Mouse (Mus musculus) forebrain, embryonic 13.5 days (tissue): ENCODE results near the gene Phldb1. TPM values are rescaled to one million over a fixed set of nuclear protein-coding genes. Genes with fewer than 3 reads are reported as not detected.

Source experiments
- ATAC-seq: fragments of 200-750 bp; cut with Nextera tagmentation; 2 replicates; pipeline ENCODE4 v1.8.0; 2017
- H3K27ac ChIP-seq: fragments of 300-500 bp; sonication (generic); 2 replicates; pipeline ENCODE4 v1.5.1; 2015; ENCODE audit warnings: inconsistent platforms, mild to moderate bottlenecking, moderate library complexity
- H3K27me3 ChIP-seq: fragments of 300-500 bp; sonication (generic); 2 replicates; pipeline ENCODE4 v1.6.1; 2015; ENCODE audit warnings: mild to moderate bottlenecking, inconsistent platforms
- H3K36me3 ChIP-seq: fragments of 300-500 bp; sonication (generic); 2 replicates; pipeline ENCODE4 v1.6.1; 2015; ENCODE audit warnings: mild to moderate bottlenecking, inconsistent platforms; ENCODE audit not compliant: poor library complexity, severe bottlenecking
- H3K4me1 ChIP-seq: fragments of 300-500 bp; sonication (generic); 2 replicates; pipeline ENCODE4 v1.6.1; 2015; ENCODE audit warnings: inconsistent platforms
- H3K4me2 ChIP-seq: fragments of 300-500 bp; sonication (generic); 2 replicates; pipeline ENCODE4 v1.6.1; 2015; ENCODE audit warnings: inconsistent platforms, mild to moderate bottlenecking, moderate library complexity
- H3K4me3 ChIP-seq: fragments of 300-500 bp; sonication (generic); 2 replicates; pipeline ENCODE4 v1.5.1; 2015; ENCODE audit warnings: mild to moderate bottlenecking, inconsistent platforms
- H3K9ac ChIP-seq: fragments of 300-500 bp; sonication (generic); 2 replicates; pipeline ENCODE4 v1.6.1; 2015; ENCODE audit warnings: mild to moderate bottlenecking, inconsistent platforms
- H3K9me3 ChIP-seq: fragments of 300-500 bp; sonication (generic); replicated peaks from 2 replicates; pipeline ENCODE4 v1.6.1; 2016; ENCODE audit warnings: inconsistent platforms
- WGBS: fragments of 180-500 bp; shearing (Covaris S2); methylation state at CpG from one replicate; pipeline ENCODE4 v1.1.7; 2015; 5-methylcytosine and 5-hydroxymethylcytosine counted together
- polyA plus RNA-seq: library from polyadenylated mRNA; unstranded; fragments of >200 nt; fragmentation: Nextera tagmentation; extraction: Ambion mirVana; gene quantifications from 2 replicates; pipeline ENCODE4 v1.2.1, GENCODE M21; 2015

Phldb1 gene
- polyA plus RNA-seq, 1 experiment from 2014 or later = 36.4 TPM

DNA sequence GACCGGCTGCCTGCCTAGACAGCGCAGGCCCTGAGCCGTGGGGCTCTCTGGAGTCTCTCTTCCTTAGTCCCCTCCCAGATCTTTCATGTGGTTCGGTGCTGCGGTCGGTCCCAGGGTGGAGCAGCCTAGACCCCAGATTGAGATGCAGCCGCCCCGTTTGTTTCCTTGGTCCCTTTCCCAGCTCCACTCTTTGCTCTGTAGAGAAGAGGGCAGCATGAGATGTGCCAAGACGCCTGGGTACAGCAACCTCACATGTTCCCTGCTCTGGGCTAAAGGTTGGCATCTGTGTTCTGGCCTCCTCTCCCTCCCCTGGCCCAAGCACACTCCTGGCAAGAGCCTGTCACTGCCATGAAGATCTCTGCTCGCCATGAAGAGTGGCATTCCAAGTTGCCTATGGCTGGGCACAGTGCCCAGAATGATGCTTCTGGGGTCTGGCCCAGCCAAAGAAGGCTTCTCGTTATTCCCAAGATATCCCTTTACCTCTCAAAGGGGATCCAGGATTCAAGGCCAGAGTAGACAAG, 11.4 kb downstream of the Phldb1 start:
- no peaks in the 10 kb centered on the region for H3K9me3 ChIP-seq
- no peak for ATAC-seq
- WGBS = 63% methylated on average over 11 of the region's 11 CpGs
- H3K4me1 ChIP-seq = peaks cover 74% of the 10 kb centered on the region
- no peak overlapping the region for H3K4me3 ChIP-seq
- H3K27me3 ChIP-seq = no peaks in the 10 kb centered on the region
- H3K4me2 ChIP-seq = no peak overlapping the region
- peak overlapping the region; percentile 68 for H3K27ac ChIP-seq
- H3K36me3 ChIP-seq = no peaks in the 10 kb centered on the region
- no peak overlapping the region for H3K9ac ChIP-seq

DNA sequence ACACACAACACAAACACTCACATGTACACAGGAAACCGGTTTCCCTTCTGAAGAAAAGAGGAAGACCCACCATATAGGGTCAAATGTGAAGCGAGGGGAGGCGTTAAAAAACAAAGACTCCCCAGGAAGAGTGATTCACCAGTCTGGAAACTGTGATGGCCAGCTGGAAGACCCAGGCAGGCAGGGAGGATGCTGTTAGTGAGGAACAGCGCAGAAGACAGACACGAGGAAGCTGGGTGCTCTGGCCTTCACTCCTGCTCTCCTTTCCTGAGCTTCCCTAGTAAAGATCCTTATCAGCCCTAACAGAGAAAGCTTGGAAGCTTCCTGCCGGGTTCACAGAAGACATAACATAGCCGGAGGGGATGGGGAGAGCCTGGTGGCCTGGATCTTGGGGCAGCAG, 12.0 kb downstream of the Phldb1 start:
- peak overlapping the region; percentile 68 for H3K27ac ChIP-seq
- no peak for ATAC-seq
- no peaks in the 10 kb centered on the region for H3K27me3 ChIP-seq
- H3K4me1 ChIP-seq = peaks cover 78% of the 10 kb centered on the region
- 0 out of 2 replicates have a peak, but pooled peaks cover under 1% of the 10 kb centered on the region for H3K36me3 ChIP-seq
- 54% methylated on average over 7 of the region's 7 CpGs for WGBS
- H3K9me3 ChIP-seq = no peaks in the 10 kb centered on the region
- H3K4me2 ChIP-seq = no peak overlapping the region
- no peak overlapping the region for H3K9ac ChIP-seq
- no peak overlapping the region for H3K4me3 ChIP-seq

DNA sequence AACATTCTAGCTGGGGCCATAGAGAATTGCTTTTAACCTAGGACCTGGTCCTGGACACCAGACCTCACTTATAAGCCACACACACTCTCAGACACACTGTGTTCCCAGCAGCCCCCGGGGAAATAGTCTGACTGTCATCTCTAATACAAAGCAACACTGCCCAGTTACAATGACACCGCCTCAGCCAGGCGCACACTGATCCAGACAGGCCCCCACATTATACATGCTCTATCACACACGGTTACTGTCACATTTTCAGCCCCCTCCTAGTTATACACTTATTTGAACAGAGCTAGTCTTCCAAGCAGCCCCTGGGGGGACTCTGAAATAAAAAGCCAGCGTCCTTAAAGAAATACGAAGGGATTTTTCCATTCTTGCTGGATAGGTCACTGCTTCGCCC, 12.4 kb downstream of the Phldb1 start:
- H3K4me2 ChIP-seq = no peak overlapping the region
- WGBS = 74% methylated on average over 7 of the region's 7 CpGs
- H3K9ac ChIP-seq = no peak overlapping the region
- H3K4me1 ChIP-seq = peaks cover 83% of the 10 kb centered on the region
- H3K27ac ChIP-seq = peak overlapping the region; percentile 68; the same call in 1 of the 2 replicates
- H3K9me3 ChIP-seq = no peaks in the 10 kb centered on the region
- H3K36me3 ChIP-seq = 0 out of 2 replicates have a peak, but pooled peaks cover 4% of the 10 kb centered on the region
- H3K4me3 ChIP-seq = no peak overlapping the region
- no peak for ATAC-seq
- H3K27me3 ChIP-seq = no peaks in the 10 kb centered on the region

DNA sequence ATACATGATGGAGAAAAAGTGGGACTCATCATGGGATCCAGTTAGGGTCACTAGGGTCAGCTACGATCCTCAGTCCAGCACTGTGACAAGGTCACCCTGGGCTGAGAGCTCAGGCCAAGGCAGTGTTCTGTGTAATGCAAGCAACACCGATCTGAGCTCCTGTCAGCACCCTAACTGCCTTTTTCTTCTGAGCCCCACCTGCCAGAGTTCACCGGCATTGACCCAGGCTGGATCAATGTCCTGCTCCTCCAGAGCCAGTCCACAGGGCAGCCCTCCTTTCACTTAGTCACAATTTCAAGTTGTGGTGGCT, 13.2 kb downstream of the Phldb1 start:
- ATAC-seq = no peak
- 88% methylated on average over 3 of the region's 3 CpGs for WGBS
- H3K4me3 ChIP-seq = peak overlapping the region; percentile 82; the same call in 1 of the 2 replicates

DNA sequence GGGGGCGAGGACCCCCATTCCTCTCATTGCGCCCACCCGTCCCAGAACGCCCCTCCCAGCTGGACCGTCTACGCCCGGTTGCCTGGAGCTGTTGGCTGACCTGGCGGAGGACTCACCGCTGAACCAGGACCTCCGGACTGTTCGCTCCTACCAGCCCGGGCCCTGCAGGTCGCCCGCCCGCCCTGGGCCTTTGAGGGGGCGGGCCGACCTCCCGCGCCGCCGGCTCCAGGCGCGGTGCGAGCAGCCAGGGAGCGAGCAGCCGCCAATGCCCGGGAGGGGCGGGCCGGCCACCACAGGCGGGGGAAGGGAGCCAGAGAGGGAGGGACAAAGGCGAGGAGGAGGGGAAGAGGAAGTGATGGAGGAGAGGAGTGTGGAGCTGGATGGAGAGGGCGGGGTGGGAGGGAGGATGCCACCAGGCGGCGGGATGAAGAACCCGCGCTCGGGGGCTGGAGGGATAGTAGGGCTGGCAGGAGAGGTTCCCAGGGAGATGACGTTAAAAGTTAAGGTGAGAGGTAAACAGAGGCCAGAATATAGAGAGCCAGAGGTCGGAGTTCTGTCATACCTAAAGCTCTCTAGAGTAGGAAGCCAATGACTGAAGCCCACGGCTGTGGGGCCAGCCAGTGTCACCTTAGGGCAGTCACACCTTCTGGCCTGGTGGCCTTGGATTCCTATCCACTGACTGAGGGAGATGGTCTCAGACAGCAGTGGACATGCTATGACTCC, 13.7 kb downstream of the Phldb1 start:
- Histone ChIP-seq H3K36me3 (peaks cover 16% of the 10 kb centered on the region), H3K4me3 (peak overlapping the region; percentile 82), H3K27me3 (no peaks in the 10 kb centered on the region), H3K9me3 (no peaks in the 10 kb centered on the region), H3K9ac (peak overlapping the region; percentile 89), H3K4me2 (peak overlapping the region; percentile 90), H3K4me1 (peaks cover 73% of the 10 kb centered on the region), H3K27ac (peak overlapping the region; percentile 79)
- ATAC-seq = peak; percentile 86
- WGBS = 1% methylated on average over 40 of the region's 40 CpGs

More for the DNA sequence above, 13.2 kb downstream of the Phldb1 start:
- Histone ChIP-seq H3K9me3 (no peaks in the 10 kb centered on the region), H3K9ac (peak overlapping the region; percentile 89; the same call in 1 of the 2 replicates), H3K4me1 (peaks cover 78% of the 10 kb centered on the region), H3K36me3 (peaks cover 11% of the 10 kb centered on the region), H3K27ac (peak overlapping the region; percentile 40; the same call in 1 of the 2 replicates), H3K4me2 (peak overlapping the region; percentile 90), H3K27me3 (no peaks in the 10 kb centered on the region)

DNA sequence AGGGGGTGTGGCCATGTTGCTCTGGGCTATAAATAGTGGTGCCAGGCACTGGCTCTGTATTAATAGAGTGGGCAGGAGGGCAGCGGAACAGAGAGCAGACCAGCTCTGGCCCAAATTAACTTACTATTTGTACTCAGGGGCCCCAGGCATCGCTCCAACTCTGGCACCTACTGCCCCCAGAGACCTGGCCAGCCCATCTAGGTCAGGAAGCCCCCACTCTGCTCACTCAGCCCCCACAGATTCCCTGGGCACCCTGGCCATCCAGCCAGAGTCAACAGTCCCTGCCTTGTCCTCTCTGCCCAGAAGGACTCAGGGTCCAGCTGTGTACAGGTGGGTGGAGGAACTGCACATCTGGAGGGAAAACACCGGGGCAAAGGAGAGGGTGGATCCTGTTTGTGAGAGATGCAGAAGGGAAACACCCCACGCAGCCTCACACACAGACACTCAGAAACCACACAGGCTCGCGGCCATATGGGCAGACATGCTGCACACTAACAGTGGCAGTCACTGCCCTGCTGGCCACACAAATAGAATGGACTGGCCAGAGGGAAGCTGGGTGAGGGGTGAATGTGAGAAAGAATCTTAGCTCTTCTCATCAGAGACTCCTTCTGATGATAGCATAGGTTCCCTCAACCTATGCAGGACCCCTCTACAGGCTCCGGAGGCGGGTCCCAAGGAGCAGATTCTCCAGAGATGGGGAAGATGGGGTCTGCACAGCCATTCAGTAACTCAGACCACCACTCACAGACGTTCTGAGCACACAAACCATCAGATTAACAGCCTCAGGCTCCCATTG, 14.4 kb downstream of the Phldb1 start:
- Histone ChIP-seq H3K36me3 (peaks cover 24% of the 10 kb centered on the region), H3K9ac (peak overlapping the region; percentile 89), H3K4me2 (peak overlapping the region; percentile 90), H3K27me3 (no peaks in the 10 kb centered on the region), H3K4me1 (peaks cover 65% of the 10 kb centered on the region), H3K4me3 (peak overlapping the region; percentile 82), H3K27ac (peak overlapping the region; percentile 79), H3K9me3 (no peaks in the 10 kb centered on the region)
- 11% methylated on average over 9 of the region's 9 CpGs for WGBS
- peak; percentile 52 for ATAC-seq

DNA sequence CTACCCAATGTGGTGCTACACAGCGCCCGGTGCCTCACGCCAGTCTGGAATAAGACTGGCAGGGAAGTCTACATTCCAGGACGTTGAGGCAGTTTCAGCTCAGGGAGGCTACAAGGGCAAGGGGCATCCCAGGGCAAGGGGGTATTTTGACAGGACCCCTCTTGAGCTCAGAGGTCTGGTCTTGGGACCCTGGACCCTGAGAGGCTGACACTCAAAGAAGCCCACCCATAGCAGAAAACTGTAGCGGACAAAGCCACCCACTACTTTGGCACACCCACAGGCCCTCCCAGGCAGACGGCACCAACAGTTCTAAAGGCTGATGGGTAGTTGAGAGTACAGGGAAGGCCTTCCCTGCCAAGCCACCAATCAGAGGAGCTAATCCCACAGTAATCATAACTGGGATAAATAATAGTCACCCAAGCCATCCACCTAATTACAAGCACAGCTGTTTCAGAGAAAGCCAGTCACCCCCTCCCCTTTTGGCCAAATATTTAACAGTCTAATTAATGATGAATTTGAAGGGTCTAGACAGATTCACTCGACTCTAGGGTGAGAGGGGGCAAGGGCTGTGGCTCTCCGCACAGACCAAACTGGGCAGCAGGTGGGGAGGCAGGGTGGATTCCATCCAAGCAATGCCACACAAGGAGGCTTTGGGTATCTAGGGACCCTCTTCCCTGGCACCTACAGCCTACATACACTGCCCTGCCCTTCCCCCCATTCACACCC, 15.2 kb downstream of the Phldb1 start:
- peaks cover 31% of the 10 kb centered on the region for H3K36me3 ChIP-seq
- H3K4me3 ChIP-seq = peak overlapping the region; percentile 82
- peaks cover 57% of the 10 kb centered on the region for H3K4me1 ChIP-seq
- ATAC-seq = peak; percentile 23; the same call in 1 of the 2 replicates
- H3K27me3 ChIP-seq = no peaks in the 10 kb centered on the region
- H3K4me2 ChIP-seq = peak overlapping the region; percentile 90
- H3K9me3 ChIP-seq = no peaks in the 10 kb centered on the region
- H3K9ac ChIP-seq = peak overlapping the region; percentile 89
- 58% methylated on average over 8 of the region's 8 CpGs for WGBS
- peak overlapping the region; percentile 79 for H3K27ac ChIP-seq

DNA sequence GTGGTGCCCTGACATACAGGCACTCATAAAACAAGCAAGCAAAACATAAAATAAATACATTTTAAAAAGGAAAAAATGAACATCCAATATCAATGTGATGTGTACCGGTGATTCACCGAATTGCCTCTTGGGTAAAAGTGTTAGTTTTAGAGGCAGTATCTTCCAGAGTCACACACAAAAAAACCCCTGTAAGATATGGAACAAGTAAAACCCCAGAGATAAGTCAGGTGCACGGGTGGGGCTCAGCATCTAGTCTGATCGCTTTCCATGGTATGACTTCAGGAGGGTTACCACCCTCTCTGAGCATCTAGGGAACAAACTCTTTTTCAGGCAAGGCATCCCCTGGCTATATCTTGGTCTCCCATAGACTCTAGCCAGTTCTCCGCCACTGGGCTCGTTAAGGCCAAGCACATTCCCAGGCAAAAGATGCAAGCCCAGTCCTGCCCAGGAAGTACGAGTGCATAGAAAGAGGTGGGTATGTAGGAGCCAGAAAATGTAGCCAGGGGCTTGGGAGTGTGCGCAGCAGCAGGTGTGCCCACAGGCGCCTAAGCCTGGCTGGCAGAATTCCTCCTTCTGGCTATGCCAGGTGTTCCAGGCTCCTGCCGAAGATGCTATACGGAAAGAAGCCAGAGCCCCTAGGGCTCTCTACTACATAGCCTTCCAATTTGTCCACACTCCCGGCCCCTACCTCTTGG, 15.9 kb downstream of the Phldb1 start:
- 81% methylated on average over 12 of the region's 12 CpGs for WGBS
- Histone ChIP-seq H3K4me3 (0 out of 2 replicates have a peak overlapping the region, but pooled peaks have one; percentile 82), H3K27me3 (no peaks in the 10 kb centered on the region), H3K27ac (peak overlapping the region; percentile 49), H3K9ac (peak overlapping the region; percentile 89), H3K4me1 (peaks cover 50% of the 10 kb centered on the region), H3K9me3 (no peaks in the 10 kb centered on the region), H3K4me2 (peak overlapping the region; percentile 90), H3K36me3 (peaks cover 35% of the 10 kb centered on the region)
- ATAC-seq = no peak

DNA sequence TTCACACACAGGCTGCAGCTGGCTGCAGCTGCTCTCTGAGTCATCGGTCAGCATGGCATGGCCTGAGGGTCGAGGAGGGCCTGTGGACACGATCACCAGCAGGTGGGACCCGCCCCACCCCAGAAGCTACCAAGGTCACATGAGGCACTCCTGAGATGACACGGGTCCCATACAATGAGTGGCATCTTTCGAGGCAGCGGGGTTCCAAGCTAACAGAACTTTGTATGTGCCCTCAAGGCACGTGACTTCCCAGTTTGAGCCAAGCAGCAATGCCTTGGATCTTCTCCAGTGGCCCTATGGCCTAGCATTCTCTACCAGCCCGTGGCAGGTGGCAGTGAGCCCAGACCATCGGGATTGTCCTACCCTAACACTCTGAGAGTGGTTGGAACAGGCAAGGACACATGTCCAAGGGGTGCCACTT, 17.2 kb downstream of the Phldb1 start:
- no peaks in the 10 kb centered on the region for H3K9me3 ChIP-seq
- H3K27ac ChIP-seq = no peak overlapping the region
- H3K4me3 ChIP-seq = no peak overlapping the region
- H3K36me3 ChIP-seq = peaks cover 47% of the 10 kb centered on the region
- H3K9ac ChIP-seq = no peak overlapping the region
- no peak overlapping the region for H3K4me2 ChIP-seq
- H3K27me3 ChIP-seq = no peaks in the 10 kb centered on the region
- peaks cover 38% of the 10 kb centered on the region for H3K4me1 ChIP-seq
- ATAC-seq = no peak
- 90% methylated on average over 10 of the region's 10 CpGs for WGBS

DNA sequence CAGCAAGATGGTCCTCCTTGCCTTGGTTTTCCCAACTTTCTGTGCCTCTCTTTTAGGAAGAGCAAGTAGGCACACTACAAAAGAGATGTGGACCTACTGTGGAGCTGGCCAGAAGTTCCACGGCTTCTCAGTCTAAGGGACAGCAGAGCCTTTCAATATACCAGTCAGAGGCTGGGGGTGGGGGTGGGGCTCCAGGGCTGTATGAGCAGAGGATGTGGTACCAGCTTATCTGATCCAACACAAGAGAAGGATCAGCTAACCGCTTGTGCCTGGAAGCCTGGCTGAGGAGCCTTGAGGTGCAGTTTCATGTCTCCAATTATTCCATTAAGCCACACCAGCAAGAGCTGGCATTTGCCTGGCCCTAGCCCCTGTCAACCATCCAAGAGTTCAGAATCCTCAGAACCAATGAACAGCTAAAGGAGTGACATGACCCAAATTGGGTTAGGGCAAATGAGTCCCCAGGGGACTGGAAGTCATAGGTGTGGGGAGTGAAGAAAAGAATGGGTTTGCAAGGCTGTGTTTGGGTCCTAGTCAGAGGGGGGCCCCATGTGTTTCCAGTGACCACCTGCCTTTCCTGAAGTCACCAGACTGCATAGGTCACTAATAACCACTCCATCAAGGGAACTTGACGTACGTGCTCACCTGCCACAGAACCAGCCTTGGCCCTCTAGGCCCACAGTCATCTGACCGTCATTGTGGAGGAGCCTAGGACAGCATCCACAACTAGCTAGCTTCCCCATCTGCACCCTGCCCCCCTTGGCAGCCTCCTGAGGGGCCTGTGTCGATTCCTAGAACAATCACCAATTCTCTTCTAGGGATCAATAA, 17.8 kb downstream of the Phldb1 start:
- 87% methylated on average over 6 of the region's 6 CpGs for WGBS
- H3K9ac ChIP-seq = no peak overlapping the region; the same call in 1 of the 2 replicates
- ATAC-seq = no peak
- no peaks in the 10 kb centered on the region for H3K9me3 ChIP-seq
- H3K36me3 ChIP-seq = peaks cover 54% of the 10 kb centered on the region
- H3K4me2 ChIP-seq = no peak overlapping the region
- no peak overlapping the region for H3K27ac ChIP-seq
- no peak overlapping the region for H3K4me3 ChIP-seq
- peaks cover 37% of the 10 kb centered on the region for H3K4me1 ChIP-seq
- H3K27me3 ChIP-seq = no peaks in the 10 kb centered on the region
